Mouse (Mus musculus): ENCODE results near the gene Ulk2.

GRCm38 (mm10) chr11:61866856-61867255, 12.0 kb upstream of the Ulk2 start:
- TF ChIP-seq CTCF (conservative IDR thresholded peaks at IDR 0.05 in 1 of 2, IDR thresholded peaks at IDR 0.05 in 1 of 2; ENCODE audit: low read depth in 2 of 2, low read length in 2 of 2) (no peak), ZC3H11A (IDR thresholded peaks at IDR 0.05; ENCODE audit: low read depth, low read length) (no peak), POLR2A (IDR thresholded peaks at IDR 0.05; ENCODE audit: low read depth, low read length) (no peak), NRF1 (IDR thresholded peaks at IDR 0.05; ENCODE audit: low read depth, low read length) (no peak), USF1 (IDR thresholded peaks at IDR 0.05; ENCODE audit: low read depth, low read length) (no peak), MAZ (IDR thresholded peaks at IDR 0.05; ENCODE audit: low read depth, low read length) (no peak)
